Mouse (Mus musculus) ES-E14 (cell line): ENCODE measurements around the gene Tmem80. TPM values are rescaled to one million over a fixed set of nuclear protein-coding genes. Genes with fewer than 3 reads are reported as not detected.

Experiments used
- DNase-seq: peaks from one replicate; pipeline ENCODE4 v3.0.0-alpha.2; 2013; ENCODE audit warnings: low read depth, low spot score
- H3K27ac ChIP-seq: 2 replicates; pipeline ENCODE4 v1.5.1; 2012; ENCODE audit warnings: low read depth, mild to moderate bottlenecking, low read length, moderate library complexity, mixed read lengths; ENCODE audit not compliant: poor library complexity, insufficient read depth, severe bottlenecking
- H3K36me3 ChIP-seq: 2 replicates; pipeline ENCODE4 v1.6.1; 2012; ENCODE audit warnings: mild to moderate bottlenecking, low read length, moderate library complexity, mixed read lengths; ENCODE audit not compliant: control insufficient read depth, poor library complexity, insufficient read depth, severe bottlenecking
- H3K4me1 ChIP-seq, 2 experiments: fragments of 150-350 bp in 1 of 2; sonication (generic) in 1 of 2; 2 replicates each; pipeline ENCODE4 v1.6.1; 2012; ENCODE audit warnings: low read length in 2 of 2, mild to moderate bottlenecking in 1 of 2, mixed read lengths in 1 of 2; ENCODE audit not compliant: control insufficient read depth in 2 of 2, insufficient read depth in 2 of 2, poor library complexity in 1 of 2
- H3K4me3 ChIP-seq, 2 experiments: fragments of 150-350 bp in 1 of 2; sonication (generic) in 1 of 2; 2 replicates each; pipeline ENCODE4 v1.5.1; 2012; ENCODE audit warnings: low read length in 2 of 2, low read depth in 1 of 2, mild to moderate bottlenecking in 1 of 2, mixed read lengths in 1 of 2; ENCODE audit not compliant: insufficient read depth in 1 of 2, poor library complexity in 1 of 2, severe bottlenecking in 1 of 2
- H3K9ac ChIP-seq: 2 replicates; pipeline ENCODE4 v1.6.1; 2012; ENCODE audit warnings: low read depth, mild to moderate bottlenecking, low read length, mixed read lengths; ENCODE audit not compliant: poor library complexity, insufficient read depth, severe bottlenecking
- H3K9me3 ChIP-seq: fragments of 150-350 bp; sonication (generic); 2 replicates; pipeline ENCODE4 v1.6.1; 2012; ENCODE audit warnings: low read depth, mild to moderate bottlenecking, low read length; ENCODE audit not compliant: control insufficient read depth, insufficient read depth
- CHD2 ChIP-seq: IDR thresholded peaks from 2 replicates; pipeline ENCODE4 v1.6.1; 2014; ENCODE audit warnings: mild to moderate bottlenecking, low read depth, low read length, inconsistent platforms
- HCFC1 ChIP-seq: IDR thresholded peaks from 2 replicates; pipeline ENCODE4 v1.6.1; 2012; ENCODE audit warnings: low read length, inconsistent platforms, borderline replicate concordance; ENCODE audit not compliant: insufficient read depth
- MAFK ChIP-seq: IDR thresholded peaks from 2 replicates; pipeline ENCODE4 v1.6.1; 2014; ENCODE audit warnings: mild to moderate bottlenecking, low read depth, low read length, inconsistent platforms; ENCODE audit not compliant: insufficient read depth
- ZC3H11A ChIP-seq: IDR thresholded peaks from 2 replicates; pipeline ENCODE4 v1.6.1; 2012; ENCODE audit warnings: low read depth, mild to moderate bottlenecking, inconsistent platforms, low read length, borderline replicate concordance
- ZNF384 ChIP-seq: IDR thresholded peaks from 2 replicates; pipeline ENCODE4 v1.6.1; 2012; ENCODE audit warnings: low read depth, low read length, inconsistent platforms
- in situ Hi-C, 2 experiments: fragments of 600-800 bp; cut with MboI; formaldehyde crosslinking; loops; one replicate each; pipeline ENCODE4 v1.15.1; 2025; ENCODE audit warnings: low sequenced_read_pairs in 2 of 2, inconsistent platforms in 1 of 2; ENCODE audit not compliant: unreplicated experiment in 2 of 2
- total RNA-seq: library from RNA; depleted of rRNA; stranded (reverse); fragments of 300-350 nt; gene quantifications from 2 replicates; pipeline ENCODE4 v1.2.3, GENCODE M21; 2012

Tmem80 gene
- total RNA-seq, 1 experiment: 9.7 TPM

GRCm38 (mm10) chr7:141361510-141361909 is 34.0 kb downstream of the Tmem80 start:
- in situ Hi-C loops: no loop called here
- DNase-seq: no peak

GRCm38 (mm10) chr7:141363106-141363751 is 35.7 kb downstream of the Tmem80 start:
- H3K4me3 ChIP-seq: no peak overlapping the region
- peak; percentile 73 for DNase-seq
- TF ChIP-seq ZC3H11A (peak; percentile 81; the same call in 1 of the 2 replicates), CHD2 (no peak)
- H3K36me3 ChIP-seq: no peaks in the 10 kb centered on the region
- H3K9ac ChIP-seq: no peak overlapping the region
- in situ Hi-C loops: no loop called here
- no peaks in the 10 kb centered on the region for H3K9me3 ChIP-seq
- no peak overlapping the region for H3K27ac ChIP-seq
- peaks cover 0 to 3% of the 10 kb centered on the region in 2 experiments; a peak in 1 of 4 replicates for H3K4me1 ChIP-seq

More at GRCm38 (mm10) chr7:141361510-141361909, 34.0 kb downstream of the Tmem80 start:
- Histone ChIP-seq H3K9me3 (no peaks in the 10 kb centered on the region), H3K4me3 (peak overlapping the region in 1 of 2 experiments; percentile 57; a peak in 3 of 4 replicates), H3K36me3 (no peaks in the 10 kb centered on the region), H3K9ac (peak overlapping the region; percentile 6; the same call in 1 of the 2 replicates), H3K4me1 (peaks cover 0 to 9% of the 10 kb centered on the region in 2 experiments; a peak in 2 of 4 replicates), H3K27ac (no peak overlapping the region)
- no peak for TF ChIP-seq CHD2
- TF ChIP-seq HCFC1: no peak
- TF ChIP-seq MAFK: no peak
- no peak for TF ChIP-seq ZC3H11A
- TF ChIP-seq ZNF384: no peak

- Histone ChIP-seq H3K9ac (no peak overlapping the region), H3K4me3 (no peak overlapping the region), H3K4me1 (peaks cover 0 to 4% of the 10 kb centered on the region in 2 experiments; a peak in 1 of 4 replicates), H3K36me3 (no peaks in the 10 kb centered on the region), H3K9me3 (no peaks in the 10 kb centered on the region), H3K27ac (no peak overlapping the region)
- TF ChIP-seq ZC3H11A (no peak), MAFK (no peak), ZNF384 (no peak), HCFC1 (no peak), CHD2 (no peak)
- in situ Hi-C loops: no loop called here
- no peak for DNase-seq
Measured at GRCm38 (mm10) chr7:141363752-141364125, 36.2 kb downstream of the Tmem80 start.

GRCm38 (mm10) chr7:141364349-141365048 is 37.0 kb downstream of the Tmem80 start:
- DNase-seq: no peak
- no peak overlapping the region for H3K9ac ChIP-seq
- no peak overlapping the region for H3K4me3 ChIP-seq
- H3K27ac ChIP-seq: no peak overlapping the region
- in situ Hi-C loops: no loop called here
- H3K36me3 ChIP-seq: no peaks in the 10 kb centered on the region
- no peaks in the 10 kb centered on the region for H3K9me3 ChIP-seq
- TF ChIP-seq ZC3H11A (no peak), MAFK (no peak), HCFC1 (no peak), CHD2 (no peak), ZNF384 (no peak)
- peaks cover 0 to 4% of the 10 kb centered on the region in 2 experiments; a peak in 1 of 4 replicates for H3K4me1 ChIP-seq
